17 mouse cellular contexts compared by ENCODE assay signal in the genomic region with DNA sequence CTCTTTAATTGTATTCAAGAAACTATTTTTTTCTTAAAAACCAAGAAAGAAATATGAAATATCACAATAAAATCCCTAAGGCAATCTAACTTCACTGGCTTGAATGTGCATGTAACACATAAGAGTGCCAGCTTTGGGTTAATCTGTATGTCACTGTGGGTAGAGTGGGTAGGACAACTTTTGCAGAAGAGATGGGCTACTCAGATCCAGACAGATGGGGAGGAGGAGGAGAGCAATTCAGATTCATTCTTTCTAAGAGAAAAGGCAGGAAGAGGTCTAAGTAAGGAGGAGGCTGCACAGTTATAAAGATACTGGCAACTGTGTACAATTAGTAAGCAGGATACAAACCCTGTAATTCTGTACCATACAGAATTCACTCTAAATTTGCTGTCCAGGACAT.
"Had no signal": no experiment of that assay in that cellular context is flagged by ENCODE, and none has a peak within 500 bp of the region (broad histone marks: within the 10 kb centered on the region; RNA-seq: fewer than 3 reads in every experiment).

No protein-coding gene starts in this region.

- H3K27me3 ChIP-seq: liver, embryonic 15.5 days; lung, embryonic 15.5 days; megakaryocyte, embryonic 14.5 days; midbrain, embryonic 13.5 days; midbrain, embryonic 15.5 days; neural tube, embryonic 12.5 days; stomach, embryonic 15.5 days had no signal

- H3K27ac ChIP-seq: liver, embryonic 15.5 days; lung, embryonic 15.5 days; macrophage; midbrain, embryonic 13.5 days; midbrain, embryonic 15.5 days; neural tube, embryonic 12.5 days; stomach, embryonic 15.5 days; stomach, postnatal 0 days had no signal

- ATAC-seq: liver, postnatal 0 days; lung, postnatal 0 days; midbrain, embryonic 13.5 days; midbrain, embryonic 15.5 days had no signal

- H3K4me3 ChIP-seq: liver, embryonic 15.5 days; lung, embryonic 15.5 days; megakaryocyte, embryonic 14.5 days; midbrain, embryonic 13.5 days; midbrain, embryonic 15.5 days; neural tube, embryonic 12.5 days; stomach, embryonic 15.5 days had no signal

- DNase-seq: liver, postnatal 0 days; lung, adult 2 months; lung, postnatal 14 days; lung, postnatal 36 days; thymus, adult 18-20 months; thymus, postnatal 25 days; thymus, postnatal 4 days had no signal

- H3K4me1 ChIP-seq: liver, embryonic 15.5 days; midbrain, embryonic 13.5 days; midbrain, embryonic 15.5 days; neural tube, embryonic 12.5 days; stomach, embryonic 15.5 days had no signal

- H3K36me3 ChIP-seq: liver, embryonic 15.5 days; lung, embryonic 15.5 days; midbrain, embryonic 13.5 days; midbrain, embryonic 15.5 days; neural tube, embryonic 12.5 days; stomach, embryonic 15.5 days had no signal
